Mouse (Mus musculus): ENCODE data around the gene Plxnb3.
A peak's percentile ranks its signal among the peaks of the same experiment; 100 is the strongest.

DNA sequence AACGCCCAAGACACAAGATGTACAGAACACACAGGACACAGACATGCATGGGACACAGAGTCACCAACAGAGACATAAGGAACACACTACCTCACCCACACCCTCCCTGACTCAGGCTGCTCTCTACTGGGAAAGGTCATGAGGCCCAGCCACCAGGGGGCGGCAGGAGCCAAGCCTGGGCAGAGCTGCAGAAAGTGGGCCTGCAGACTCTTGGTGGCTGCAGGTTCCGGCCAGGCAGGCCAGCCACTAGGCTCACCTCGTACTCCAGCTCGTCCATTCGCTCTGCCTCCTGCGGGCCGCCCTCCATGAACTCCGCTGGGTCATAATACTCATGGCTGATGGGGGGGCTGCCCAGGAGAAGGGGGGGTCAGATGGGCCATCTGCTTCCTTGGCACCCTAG is 41.6 kb downstream of the Plxnb3 start:
- peak; percentile 89 for TF ChIP-seq CTCF (IDR thresholded peaks at IDR 0.05; ENCODE audit: low read depth)
- TF ChIP-seq EP300 (IDR thresholded peaks at IDR 0.05; ENCODE audit: low read depth) = no peak
